Mouse (Mus musculus): ENCODE results near the gene BC030867.

DNA sequence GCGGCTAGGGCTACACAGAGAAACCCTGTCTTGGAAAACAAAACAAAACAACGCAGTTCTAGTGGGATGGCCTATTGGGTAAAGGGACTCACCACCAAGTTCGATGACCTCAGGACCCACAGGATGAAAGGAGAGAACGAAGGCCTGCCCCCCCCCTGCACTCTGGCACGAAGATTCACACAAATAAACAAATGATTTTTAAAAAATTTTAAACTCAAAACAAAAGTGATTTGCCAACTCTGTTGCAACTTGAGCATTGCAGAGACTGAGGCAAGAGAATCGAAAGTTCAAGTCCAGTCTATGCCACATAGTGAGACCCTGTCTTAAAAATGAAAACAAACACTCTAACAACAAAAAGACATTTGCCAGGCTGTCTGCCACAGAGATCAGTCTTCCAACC is 8.0 kb upstream of the BC030867 start:
- TF ChIP-seq CTCF (conservative IDR thresholded peaks at IDR 0.05; ENCODE audit: low read length) (no peak), POU5F1 (IDR thresholded peaks at IDR 0.05; ENCODE audit: borderline replicate concordance, low read length) (no peak)
